In the genomic region with DNA sequence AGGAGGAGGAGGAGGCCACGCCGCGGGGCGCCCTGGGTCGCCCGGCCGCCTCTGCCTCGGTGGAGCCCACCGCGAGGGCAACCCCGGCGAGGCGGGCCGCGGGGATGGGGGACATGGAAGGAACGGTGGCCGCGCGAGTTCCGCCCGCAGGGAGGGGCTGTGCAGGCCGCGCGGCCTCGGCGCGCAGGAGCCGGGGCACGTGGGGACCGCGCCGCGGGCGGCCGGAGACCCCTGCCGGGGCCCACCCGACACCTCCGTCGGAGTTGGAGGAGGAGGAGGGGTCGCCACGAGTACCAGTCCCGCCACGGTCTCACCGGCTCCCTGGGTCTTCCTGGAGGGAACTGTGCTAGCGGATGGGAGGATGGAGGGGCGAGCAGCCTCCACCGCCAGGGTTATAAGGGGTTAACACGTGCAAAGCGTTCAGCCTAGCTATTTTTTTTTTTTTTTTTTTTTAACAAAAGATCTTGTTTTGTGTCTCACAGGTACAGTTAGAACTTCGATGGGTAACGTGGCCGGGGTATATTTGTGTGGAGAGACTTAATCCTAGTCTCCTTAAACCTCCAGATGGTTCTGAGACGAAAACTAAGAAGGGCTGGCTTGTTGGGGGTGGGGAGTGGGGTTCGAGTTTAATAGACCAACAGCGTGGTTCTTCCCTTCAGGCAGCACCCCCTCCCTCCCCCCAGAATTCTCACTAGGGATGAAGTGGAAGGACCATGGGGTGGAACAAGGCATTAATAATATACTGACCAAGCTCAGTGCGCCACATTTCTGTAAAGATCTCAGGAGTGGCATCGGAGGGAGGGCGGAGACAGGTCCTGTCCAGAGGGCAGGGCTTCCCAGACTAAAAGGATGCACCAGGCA, we compare ENCODE assay signal across 8 mouse cellular contexts. TPM values are rescaled to one million over a fixed set of nuclear protein-coding genes. Genes with fewer than 3 reads are reported as not detected.
DNase-seq lines count a peak whose midpoint lies in the region; ATAC-seq and TF ChIP-seq lines count a peak whose summit lies in the region.

No protein-coding gene starts in this region.

- H3K27me3 ChIP-seq in intestine, embryonic 15.5 days (replicated peaks): no peaks in the 10 kb centered on the region
- no peaks in the 10 kb centered on the region for H3K27me3 ChIP-seq in limb, embryonic 14.5 days (ENCODE audit: control insufficient read depth, insufficient read depth, low read length)
- no peaks in the 10 kb centered on the region for H3K27me3 ChIP-seq in midbrain, embryonic 14.5 days (ENCODE audit: control insufficient read depth, insufficient read depth, low read length)
- H3K27me3 ChIP-seq in splenic B cell, adult 2 months (ENCODE audit: control insufficient read depth, insufficient read depth, low read length, poor library complexity, severe bottlenecking): no peaks in the 10 kb centered on the region

- TF ChIP-seq POLR2A in limb, embryonic 14.5 days (IDR thresholded peaks at IDR 0.05; ENCODE audit: borderline replicate concordance, extremely low read depth, insufficient read depth, insufficient read length): no peak

- no peaks in the 10 kb centered on the region for H3K9me3 ChIP-seq in intestine, embryonic 15.5 days
- no peaks in the 10 kb centered on the region for H3K9me3 ChIP-seq in limb, embryonic 14.5 days (ENCODE audit: control insufficient read depth, low read length)
- H3K9me3 ChIP-seq in midbrain, embryonic 14.5 days (ENCODE audit: control insufficient read depth, low read length): no peaks in the 10 kb centered on the region

- peak overlapping the region; percentile 95 for H3K9ac ChIP-seq in intestine, embryonic 15.5 days
- H3K9ac ChIP-seq in limb, embryonic 14.5 days (ENCODE audit: low read depth, low read length, severe bottlenecking): peak overlapping the region; percentile 98
- H3K9ac ChIP-seq in midbrain, embryonic 14.5 days (replicated peaks; ENCODE audit: low read length): peak overlapping the region; percentile 96

- H3K4me2 ChIP-seq in intestine, embryonic 15.5 days (replicated peaks): peak overlapping the region; percentile 81
- H3K4me2 ChIP-seq in limb, embryonic 14.5 days (replicated peaks; ENCODE audit: low read depth, low read length, severe bottlenecking): peak overlapping the region; percentile 60
- H3K4me2 ChIP-seq in midbrain, embryonic 14.5 days (ENCODE audit: low read length): peak overlapping the region; percentile 76

- DNase-seq in spleen, adult 12 weeks (ENCODE audit: low spot score): peak; percentile 40
- no peak for DNase-seq in spleen, adult 18-20 months
- DNase-seq in cerebellum, postnatal 25 days: peak; percentile 36 to 38
- DNase-seq in frontal cortex, postnatal 36 days (ENCODE audit: low spot score in 2 of 2): peak; percentile 23 to 41
- DNase-seq in limb, embryonic 14.5 days (ENCODE audit: low spot score): peak; percentile 55
- peak; percentile 75 for DNase-seq in midbrain, embryonic 14.5 days
- peak; percentile 42 for DNase-seq in splenic B cell, adult 2 months (ENCODE audit: low read depth, low spot score)

- H3K4me3 ChIP-seq in intestine, embryonic 15.5 days (replicated peaks): peak overlapping the region; percentile 93
- peak overlapping the region; percentile 94 for H3K4me3 ChIP-seq in limb, embryonic 14.5 days (replicated peaks; ENCODE audit: low read length)
- peak overlapping the region; percentile 92 for H3K4me3 ChIP-seq in midbrain, embryonic 14.5 days (replicated peaks; ENCODE audit: low read depth, low read length)

- ATAC-seq in intestine, embryonic 15.5 days: peak; percentile 82
- peak; percentile 67 for ATAC-seq in limb, embryonic 14.5 days (ENCODE audit: low FRiP score, low read depth)
- peak; percentile 76 for ATAC-seq in midbrain, embryonic 14.5 days (ENCODE audit: low FRiP score, low TSS enrichment)

- under 1% methylated on average over 57 of the region's 58 CpGs for WGBS in intestine, embryonic 15.5 days
- 6% methylated on average over 29 of the region's 58 CpGs for WGBS in limb, embryonic 14.5 days
- under 1% methylated on average over 55 of the region's 58 CpGs for WGBS in midbrain, embryonic 14.5 days

- peak overlapping the region; percentile 87 for H3K27ac ChIP-seq in intestine, embryonic 15.5 days
- H3K27ac ChIP-seq in limb, embryonic 14.5 days (replicated peaks; ENCODE audit: low read depth, low read length): peak overlapping the region; percentile 94
- peak overlapping the region; percentile 98 for H3K27ac ChIP-seq in midbrain, embryonic 14.5 days (replicated peaks; ENCODE audit: low read depth, low read length)

- peaks cover 4% of the 10 kb centered on the region; the same call in 1 of the 2 replicates for H3K4me1 ChIP-seq in intestine, embryonic 15.5 days (replicated peaks)
- H3K4me1 ChIP-seq in limb, embryonic 14.5 days (ENCODE audit: control insufficient read depth, insufficient read depth, low read length): peaks cover 12% of the 10 kb centered on the region
- peaks cover 40% of the 10 kb centered on the region for H3K4me1 ChIP-seq in midbrain, embryonic 14.5 days (ENCODE audit: control insufficient read depth, insufficient read depth, low read length)

- H3K36me3 ChIP-seq in intestine, embryonic 15.5 days: no peaks in the 10 kb centered on the region
- H3K36me3 ChIP-seq in limb, embryonic 14.5 days (ENCODE audit: control insufficient read depth, insufficient read depth, low read length): no peaks in the 10 kb centered on the region
- H3K36me3 ChIP-seq in midbrain, embryonic 14.5 days (ENCODE audit: control insufficient read depth, insufficient read depth, low read length): no peaks in the 10 kb centered on the region
- no peaks in the 10 kb centered on the region for H3K36me3 ChIP-seq in splenic B cell, adult 2 months (ENCODE audit: control insufficient read depth, insufficient read depth, low read length, poor library complexity, severe bottlenecking)

RNA-seq across cellular contexts. Expression of gene Nap1l1, which starts 0.7 kb away (rescaled TPM):
- polyA plus RNA-seq in intestine, embryonic 15.5 days (2015; fragmentation: Nextera tagmentation; extraction: Ambion mirVana): 168 and 196 TPM in 2 replicates
- 189 and 334 TPM in 2 replicates for polyA plus RNA-seq in limb, embryonic 14.5 days (2012; rRNA removed)
- 231 and 238 TPM in 2 replicates for polyA plus RNA-seq in limb, embryonic 14.5 days (2014; fragmentation: Nextera tagmentation; extraction: Ambion mirVana)
- polyA plus RNA-seq in midbrain, embryonic 14.5 days (2014; fragmentation: Nextera tagmentation; extraction: Ambion mirVana): 182 and 206 TPM in 2 replicates

RNA-seq across cellular contexts. Expression of gene Phlda1, which starts 32.3 kb away (rescaled TPM):
- polyA plus RNA-seq in intestine, embryonic 15.5 days (2015; fragmentation: Nextera tagmentation; extraction: Ambion mirVana): 38.6 and 43.2 TPM in 2 replicates
- 44.1 and 50.3 TPM in 2 replicates for polyA plus RNA-seq in limb, embryonic 14.5 days (2012; rRNA removed)
- 36.1 and 39.2 TPM in 2 replicates for polyA plus RNA-seq in limb, embryonic 14.5 days (2014; fragmentation: Nextera tagmentation; extraction: Ambion mirVana)
- 27.9 and 33.2 TPM in 2 replicates for polyA plus RNA-seq in midbrain, embryonic 14.5 days (2014; fragmentation: Nextera tagmentation; extraction: Ambion mirVana)

Comparison
In these comparisons a context has a peak if more than half of its experiments do, and no peak if none do; other contexts are left out.
1. DNase-seq: peak in spleen, adult 12 weeks (single experiment), cerebellum, postnatal 25 days (2 of 2), frontal cortex, postnatal 36 days (2 of 2), limb, embryonic 14.5 days (single experiment), midbrain, embryonic 14.5 days (single experiment) and splenic B cell, adult 2 months (single experiment); none in spleen, adult 18-20 months (0 of 2).
2. Peak in every context shown above with its lines, with median percentiles within 50 percentile points of each other: ATAC-seq, H3K27ac ChIP-seq, H3K4me2 ChIP-seq, H3K4me3 ChIP-seq and H3K9ac ChIP-seq.